Mouse (Mus musculus): ENCODE data around the gene Slc25a5. TPM values are rescaled to one million over a fixed set of nuclear protein-coding genes. Genes with fewer than 3 reads are reported as not detected.
A peak's percentile ranks its signal among the peaks of the same experiment; 100 is the strongest.
"Not testable (repeated sequence)": the region's sequence is repeated elsewhere in the genome, so short reads cannot be mapped to it uniquely, and the experiment has no call there.

Slc25a5 gene
- polyA plus RNA-seq, 1 experiment from 2014 or later: 783 TPM

GRCm38 (mm10) chrX:36763298-36763933 lies 32.0 kb upstream of the Slc25a5 start:
- H3K9me3 ChIP-seq (replicated peaks): no peaks in the 10 kb centered on the region
- H3K9ac ChIP-seq: no peak overlapping the region
- no peaks in the 10 kb centered on the region for H3K36me3 ChIP-seq
- no peak for ATAC-seq (replicated peaks; ENCODE audit: low FRiP score)
- H3K4me1 ChIP-seq: no peaks in the 10 kb centered on the region
- 55% methylated on average over 11 of the region's 11 CpGs for WGBS
- no peak overlapping the region for H3K4me3 ChIP-seq (replicated peaks)
- no peak overlapping the region for H3K27ac ChIP-seq
- no peaks in the 10 kb centered on the region for H3K27me3 ChIP-seq
- no peak overlapping the region for H3K4me2 ChIP-seq

- H3K4me1 ChIP-seq: no peaks in the 10 kb centered on the region
- ATAC-seq (replicated peaks; ENCODE audit: low FRiP score): no peak
- H3K9ac ChIP-seq: no peak overlapping the region
- H3K4me3 ChIP-seq (replicated peaks): no peak overlapping the region
- no peaks in the 10 kb centered on the region for H3K36me3 ChIP-seq
- no peak overlapping the region for H3K27ac ChIP-seq
- no peaks in the 10 kb centered on the region for H3K27me3 ChIP-seq
- 53% methylated on average over 2 of the region's 2 CpGs for WGBS
- H3K4me2 ChIP-seq: no peak overlapping the region
- no peaks in the 10 kb centered on the region for H3K9me3 ChIP-seq (replicated peaks)
Observed at GRCm38 (mm10) chrX:36763934-36764317, 31.5 kb upstream of the Slc25a5 start.

- WGBS: 72% methylated on average over 5 of the region's 5 CpGs
Observed at GRCm38 (mm10) chrX:36767386-36767785, 28.1 kb upstream of the Slc25a5 start.

GRCm38 (mm10) chrX:36772591-36772990 lies 22.9 kb upstream of the Slc25a5 start:
- Histone ChIP-seq H3K4me2 (no peak overlapping the region), H3K4me1 (no peaks in the 10 kb centered on the region), H3K9ac (no peak overlapping the region), H3K4me3 (replicated peaks) (no peak overlapping the region), H3K27me3 (no peaks in the 10 kb centered on the region), H3K36me3 (no peaks in the 10 kb centered on the region), H3K9me3 (replicated peaks) (no peaks in the 10 kb centered on the region), H3K27ac (no peak overlapping the region)
- ATAC-seq (replicated peaks; ENCODE audit: low FRiP score): no peak
- 84% methylated on average over 6 of the region's 6 CpGs for WGBS

More at GRCm38 (mm10) chrX:36767386-36767785, 28.1 kb upstream of the Slc25a5 start:
- Histone ChIP-seq H3K4me3 (replicated peaks) (no peak overlapping the region), H3K27me3 (no peaks in the 10 kb centered on the region), H3K4me2 (no peak overlapping the region), H3K36me3 (no peaks in the 10 kb centered on the region), H3K9me3 (replicated peaks) (no peaks in the 10 kb centered on the region), H3K9ac (no peak overlapping the region), H3K4me1 (no peaks in the 10 kb centered on the region), H3K27ac (no peak overlapping the region)
- no peak for ATAC-seq (replicated peaks; ENCODE audit: low FRiP score)

GRCm38 (mm10) chrX:36775520-36775919 lies 19.9 kb upstream of the Slc25a5 start:
- no peaks in the 10 kb centered on the region for H3K27me3 ChIP-seq
- H3K9me3 ChIP-seq (replicated peaks): no peaks in the 10 kb centered on the region
- H3K4me2 ChIP-seq: no peak overlapping the region
- 87% methylated on average over 5 of the region's 5 CpGs for WGBS
- no peak overlapping the region for H3K9ac ChIP-seq
- H3K27ac ChIP-seq: no peak overlapping the region
- ATAC-seq (replicated peaks; ENCODE audit: low FRiP score): no peak
- no peaks in the 10 kb centered on the region for H3K4me1 ChIP-seq
- no peak overlapping the region for H3K4me3 ChIP-seq (replicated peaks)
- H3K36me3 ChIP-seq: no peaks in the 10 kb centered on the region

- no peaks in the 10 kb centered on the region for H3K9me3 ChIP-seq (replicated peaks)
- H3K4me2 ChIP-seq: no peak overlapping the region
- no peak overlapping the region for H3K9ac ChIP-seq
- H3K4me3 ChIP-seq (replicated peaks): no peak overlapping the region
- no peak for ATAC-seq (replicated peaks; ENCODE audit: low FRiP score)
- H3K36me3 ChIP-seq: no peaks in the 10 kb centered on the region
- WGBS: 78% methylated on average over 4 of the region's 4 CpGs
- no peaks in the 10 kb centered on the region for H3K27me3 ChIP-seq
- no peak overlapping the region for H3K27ac ChIP-seq
- H3K4me1 ChIP-seq: no peaks in the 10 kb centered on the region
Observed at GRCm38 (mm10) chrX:36777694-36778093, 17.8 kb upstream of the Slc25a5 start.

- Histone ChIP-seq H3K9ac (no peak overlapping the region), H3K4me1 (no peaks in the 10 kb centered on the region), H3K4me3 (replicated peaks) (no peak overlapping the region), H3K27me3 (no peaks in the 10 kb centered on the region), H3K27ac (no peak overlapping the region), H3K4me2 (no peak overlapping the region), H3K36me3 (no peaks in the 10 kb centered on the region), H3K9me3 (replicated peaks) (no peaks in the 10 kb centered on the region)
- ATAC-seq (replicated peaks; ENCODE audit: low FRiP score): no peak
- 61% methylated on average over 4 of the region's 4 CpGs for WGBS
Observed at GRCm38 (mm10) chrX:36789360-36789759, 6.1 kb upstream of the Slc25a5 start.

- no peak for ATAC-seq (replicated peaks; ENCODE audit: low FRiP score)
- no peak overlapping the region for H3K4me3 ChIP-seq (replicated peaks)
- H3K36me3 ChIP-seq: peaks cover 12% of the 10 kb centered on the region
- H3K4me2 ChIP-seq: no peak overlapping the region
- no peaks in the 10 kb centered on the region for H3K4me1 ChIP-seq
- H3K27me3 ChIP-seq: no peaks in the 10 kb centered on the region
- 67% methylated on average over 5 of the region's 5 CpGs for WGBS
- no peaks in the 10 kb centered on the region for H3K9me3 ChIP-seq (replicated peaks)
- no peak overlapping the region for H3K9ac ChIP-seq
- H3K27ac ChIP-seq: no peak overlapping the region
Observed at GRCm38 (mm10) chrX:36794571-36794970, 880 bp upstream of the Slc25a5 start.

- Histone ChIP-seq H3K9me3 (replicated peaks) (no peaks in the 10 kb centered on the region), H3K36me3 (peaks cover 12% of the 10 kb centered on the region), H3K27ac (peak overlapping the region; percentile 92), H3K27me3 (no peaks in the 10 kb centered on the region), H3K4me2 (peak overlapping the region; percentile 59), H3K4me3 (replicated peaks) (peak overlapping the region; percentile 66), H3K9ac (peak overlapping the region; percentile 64), H3K4me1 (no peaks in the 10 kb centered on the region)
- ATAC-seq (replicated peaks; ENCODE audit: low FRiP score): peak; percentile 88
- WGBS: 11% methylated on average over 41 of the region's 41 CpGs
Observed at GRCm38 (mm10) chrX:36796163-36796581, 721 bp downstream of the Slc25a5 start.

GRCm38 (mm10) chrX:36796734-36797133 lies 1.3 kb downstream of the Slc25a5 start:
- Histone ChIP-seq H3K4me3 (replicated peaks) (peak overlapping the region; percentile 66), H3K9ac (peak overlapping the region; percentile 64; the same call in 1 of the 2 replicates), H3K27ac (peak overlapping the region; percentile 92; the same call in 1 of the 2 replicates), H3K36me3 (peaks cover 12% of the 10 kb centered on the region), H3K4me2 (peak overlapping the region; percentile 59)
- not testable (repeated sequence) for H3K27me3 ChIP-seq; H3K4me1 ChIP-seq; ATAC-seq (replicated peaks; ENCODE audit: low FRiP score); H3K9me3 ChIP-seq (replicated peaks)
- WGBS: 59% methylated on average over 8 of the region's 8 CpGs

- no peaks in the 10 kb centered on the region for H3K27me3 ChIP-seq
Observed at GRCm38 (mm10) chrX:36799131-36799879, 3.9 kb downstream of the Slc25a5 start.

GRCm38 (mm10) chrX:36803189-36803588 lies 7.7 kb downstream of the Slc25a5 start:
- 75% methylated on average over 5 of the region's 5 CpGs for WGBS
- Histone ChIP-seq H3K9ac (no peak overlapping the region), H3K27me3 (no peaks in the 10 kb centered on the region), H3K4me3 (replicated peaks) (no peak overlapping the region), H3K36me3 (peaks cover 1% of the 10 kb centered on the region), H3K27ac (no peak overlapping the region), H3K4me2 (no peak overlapping the region), H3K4me1 (0 out of 2 replicates have a peak, but pooled peaks cover 3% of the 10 kb centered on the region), H3K9me3 (replicated peaks) (no peaks in the 10 kb centered on the region)
- no peak for ATAC-seq (replicated peaks; ENCODE audit: low FRiP score)

More at GRCm38 (mm10) chrX:36799131-36799879, 3.9 kb downstream of the Slc25a5 start:
- no peak overlapping the region for H3K9ac ChIP-seq
- H3K4me2 ChIP-seq: no peak overlapping the region
- H3K4me3 ChIP-seq (replicated peaks): no peak overlapping the region
- ATAC-seq (replicated peaks; ENCODE audit: low FRiP score): no peak
- WGBS: 49% methylated on average over 6 of the region's 6 CpGs
- H3K27ac ChIP-seq: no peak overlapping the region
- no peaks in the 10 kb centered on the region for H3K9me3 ChIP-seq (replicated peaks)
- H3K4me1 ChIP-seq: no peaks in the 10 kb centered on the region
- peaks cover 12% of the 10 kb centered on the region for H3K36me3 ChIP-seq
